Mouse (Mus musculus) testis, adult 2 months (tissue): ENCODE results near the gene Akr7a5. TPM values are rescaled to one million over a fixed set of nuclear protein-coding genes. Genes with fewer than 3 reads are reported as not detected.

ENCODE experiments used
- H3K27ac ChIP-seq: fragments of 200-500 bp; 2 replicates; pipeline ENCODE4 v1.5.1; 2012; ENCODE audit warnings: low read depth, low read length; ENCODE audit not compliant: control insufficient read depth, insufficient read depth
- H3K27me3 ChIP-seq: fragments of 200-500 bp; 2 replicates; pipeline ENCODE4 v1.6.1; 2012; ENCODE audit warnings: mild to moderate bottlenecking, low read length, moderate library complexity; ENCODE audit not compliant: control insufficient read depth, insufficient read depth
- H3K36me3 ChIP-seq: fragments of 200-500 bp; 2 replicates; pipeline ENCODE4 v1.6.1; 2012; ENCODE audit warnings: mild to moderate bottlenecking, low read length; ENCODE audit not compliant: control insufficient read depth, insufficient read depth
- H3K4me1 ChIP-seq: fragments of 200-500 bp; 2 replicates; pipeline ENCODE4 v1.6.1; 2012; ENCODE audit warnings: low read length; ENCODE audit not compliant: control insufficient read depth, insufficient read depth
- H3K4me3 ChIP-seq: fragments of 200-500 bp; 2 replicates; pipeline ENCODE4 v1.5.1; 2012; ENCODE audit warnings: low read depth, mild to moderate bottlenecking, low read length, moderate library complexity, mixed read lengths; ENCODE audit not compliant: control insufficient read depth
- CTCF ChIP-seq: fragments of 200-500 bp; IDR thresholded peaks from 2 replicates; pipeline ENCODE4 v1.5.1; 2012; ENCODE audit warnings: low read depth, mild to moderate bottlenecking, inconsistent platforms, low read length, moderate library complexity; ENCODE audit not compliant: control insufficient read depth, insufficient read depth, insufficient replicate concordance
- POLR2A ChIP-seq: fragments of 200-500 bp; IDR thresholded peaks from 2 replicates; pipeline ENCODE4 v1.6.1; 2012; ENCODE audit warnings: low read depth, mild to moderate bottlenecking, inconsistent platforms, low read length, moderate library complexity; ENCODE audit not compliant: control insufficient read depth
- polyA plus RNA-seq: library from polyadenylated mRNA; depleted of rRNA; stranded (reverse); fragments of >200 nt; gene quantifications from 2 replicates; pipeline ENCODE4 v1.2.3, GENCODE M21; 2012; rRNA removed

Gene Akr7a5
- 19.7 and 20.7 TPM in 2 replicates for polyA plus RNA-seq

GRCm38 (mm10) chr4:139310171-139310898 lies at the start of gene Akr7a5, which contains the start of gene Pqlc2:
Akr7a5 (plus strand) TSS chr4:139310744.
Pqlc2 (minus strand) TSS chr4:139310708.
- TF ChIP-seq CTCF (no peak), POLR2A (peak; percentile 85)
- Histone ChIP-seq H3K27me3 (no peaks in the 10 kb centered on the region), H3K36me3 (no peaks in the 10 kb centered on the region; the same call in 1 of the 2 replicates), H3K27ac (peak within 1 kb of the TSS; percentile 78), H3K4me1 (peaks cover 14% of the 10 kb centered on the region), H3K4me3 (peak within 1 kb of the TSS; percentile 97)

- no peaks in the 10 kb centered on the region for H3K36me3 ChIP-seq
These were observed 47.6 kb upstream of the Akr7a5 start for GRCm38 (mm10) chr4:139262981-139263380.

GRCm38 (mm10) chr4:139265783-139266499 lies 44.6 kb upstream of the Akr7a5 start:
- no peaks in the 10 kb centered on the region for H3K4me1 ChIP-seq

More at GRCm38 (mm10) chr4:139262981-139263380, 47.6 kb upstream of the Akr7a5 start:
- H3K4me1 ChIP-seq: no peaks in the 10 kb centered on the region
- no peaks in the 10 kb centered on the region for H3K27me3 ChIP-seq
- H3K27ac ChIP-seq: no peak overlapping the region
- no peak for TF ChIP-seq POLR2A
- no peak for TF ChIP-seq CTCF
- H3K4me3 ChIP-seq: no peak overlapping the region

DNA sequence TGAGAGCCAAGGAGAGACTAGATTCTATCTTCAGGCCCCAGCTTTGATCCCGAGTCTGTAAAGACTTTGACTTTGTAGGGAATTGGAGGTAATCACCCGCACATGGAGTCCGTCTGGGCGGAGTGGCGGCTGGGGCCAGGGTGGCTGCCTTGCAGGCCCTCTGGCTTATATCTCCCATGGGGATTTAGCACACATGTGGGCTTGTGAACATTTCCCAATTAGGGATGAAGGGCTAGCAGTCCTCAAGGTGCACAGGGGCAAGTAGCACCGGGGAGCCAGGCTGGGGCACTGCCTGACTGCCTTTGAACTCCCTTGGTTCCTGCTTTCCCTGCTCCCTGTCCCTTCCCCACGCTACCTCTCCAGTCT lies 44.1 kb upstream of the Akr7a5 start:
- H3K4me3 ChIP-seq: no peak overlapping the region

More at GRCm38 (mm10) chr4:139265783-139266499, 44.6 kb upstream of the Akr7a5 start:
- Histone ChIP-seq H3K4me3 (no peak overlapping the region), H3K27ac (no peak overlapping the region), H3K27me3 (no peaks in the 10 kb centered on the region), H3K36me3 (no peaks in the 10 kb centered on the region)
- TF ChIP-seq CTCF: no peak
- TF ChIP-seq POLR2A: no peak

GRCm38 (mm10) chr4:139267335-139267734 lies 43.2 kb upstream of the Akr7a5 start:
- H3K27ac ChIP-seq: no peak overlapping the region
- H3K4me1 ChIP-seq: no peaks in the 10 kb centered on the region
- no peaks in the 10 kb centered on the region for H3K36me3 ChIP-seq
- H3K27me3 ChIP-seq: no peaks in the 10 kb centered on the region
- H3K4me3 ChIP-seq: no peak overlapping the region
- no peak for TF ChIP-seq CTCF
- no peak for TF ChIP-seq POLR2A

More for the DNA sequence above, 44.1 kb upstream of the Akr7a5 start:
- Histone ChIP-seq H3K27me3 (no peaks in the 10 kb centered on the region), H3K27ac (no peak overlapping the region), H3K4me1 (no peaks in the 10 kb centered on the region), H3K36me3 (no peaks in the 10 kb centered on the region)
- no peak for TF ChIP-seq POLR2A
- no peak for TF ChIP-seq CTCF

- H3K27me3 ChIP-seq: no peaks in the 10 kb centered on the region
- H3K4me3 ChIP-seq: no peak overlapping the region
- no peaks in the 10 kb centered on the region for H3K4me1 ChIP-seq
- no peak overlapping the region for H3K27ac ChIP-seq
- no peaks in the 10 kb centered on the region for H3K36me3 ChIP-seq
- TF ChIP-seq CTCF (no peak), POLR2A (no peak)
These were observed 42.3 kb upstream of the Akr7a5 start for GRCm38 (mm10) chr4:139268242-139268641.

GRCm38 (mm10) chr4:139270168-139270567 lies 40.4 kb upstream of the Akr7a5 start:
- no peak for TF ChIP-seq POLR2A
- no peaks in the 10 kb centered on the region for H3K27me3 ChIP-seq
- H3K36me3 ChIP-seq: no peaks in the 10 kb centered on the region
- no peak overlapping the region for H3K4me3 ChIP-seq
- no peaks in the 10 kb centered on the region for H3K4me1 ChIP-seq
- H3K27ac ChIP-seq: no peak overlapping the region
